Mouse (Mus musculus) midbrain, embryonic 11.5 days (tissue): Measurements from ENCODE around the gene Vac14. TPM values are rescaled to one million over a fixed set of nuclear protein-coding genes. Genes with fewer than 3 reads are reported as not detected.

ENCODE experiments used
- ATAC-seq: fragments of 200-750 bp; cut with Nextera tagmentation; 2 replicates; pipeline ENCODE4 v1.8.0; 2017; ENCODE audit warnings: moderate TSS enrichment, moderate library complexity; ENCODE audit not compliant: low FRiP score
- DNase-seq: peaks from one replicate; pipeline ENCODE4 v3.0.0; 2015; ENCODE audit warnings: low spot score; ENCODE audit errors: missing footprints
- H3K27ac ChIP-seq: fragments of 300-500 bp; sonication (generic); 2 replicates; pipeline ENCODE4 v1.5.1; 2014; ENCODE audit warnings: low read depth, low read length
- H3K27me3 ChIP-seq: fragments of 300-500 bp; sonication (generic); 2 replicates; pipeline ENCODE4 v1.6.1; 2014; ENCODE audit warnings: mild to moderate bottlenecking, low read length, moderate library complexity, mixed read lengths; ENCODE audit not compliant: control insufficient read depth, insufficient read depth
- H3K36me3 ChIP-seq: fragments of 300-500 bp; sonication (generic); 2 replicates; pipeline ENCODE4 v1.6.1; 2014; ENCODE audit warnings: mild to moderate bottlenecking, low read length, moderate library complexity, mixed read lengths; ENCODE audit not compliant: control insufficient read depth, insufficient read depth
- H3K4me1 ChIP-seq: fragments of 300-500 bp; sonication (generic); 2 replicates; pipeline ENCODE4 v1.6.1; 2014; ENCODE audit warnings: low read length; ENCODE audit not compliant: control insufficient read depth, insufficient read depth
- H3K4me2 ChIP-seq: fragments of 300-500 bp; sonication (generic); 2 replicates; pipeline ENCODE4 v1.6.1; 2014; ENCODE audit warnings: mild to moderate bottlenecking, moderate library complexity
- H3K4me3 ChIP-seq: fragments of 300-500 bp; sonication (generic); 2 replicates; pipeline ENCODE4 v1.5.1; 2014; ENCODE audit warnings: low read depth, low read length
- H3K9ac ChIP-seq: fragments of 300-500 bp; sonication (generic); 2 replicates; pipeline ENCODE4 v1.6.1; 2014; ENCODE audit warnings: low read length
- H3K9me3 ChIP-seq: fragments of 300-500 bp; sonication (generic); 2 replicates; pipeline ENCODE4 v1.6.1; 2016; ENCODE audit warnings: low read length; ENCODE audit not compliant: control insufficient read depth
- WGBS: fragments of 180-500 bp; shearing (Covaris S2); extraction: QIAGEN DNeasy Blood & Tissue Kit; methylation state at CpG from one replicate; pipeline ENCODE4 v1.1.7; 2014; 5-methylcytosine and 5-hydroxymethylcytosine counted together
- polyA plus RNA-seq: library from polyadenylated mRNA; unstranded; fragments of >200 nt; fragmentation: Nextera tagmentation; extraction: Ambion mirVana; gene quantifications from 2 replicates; pipeline ENCODE4 v1.2.1, GENCODE M21; 2014

Vac14 gene
- polyA plus RNA-seq, 1 experiment from 2014 or later: 33.8 TPM

GRCm38 (mm10) chr8:110755511-110756170, 137.3 kb downstream of the Vac14 start:
- H3K9me3 ChIP-seq: no peaks in the 10 kb centered on the region
- DNase-seq: no peak
- H3K36me3 ChIP-seq: no peaks in the 10 kb centered on the region
- no peaks in the 10 kb centered on the region for H3K4me1 ChIP-seq
- no peaks in the 10 kb centered on the region for H3K27me3 ChIP-seq
- ATAC-seq: no peak
- WGBS: 58% methylated on average over 15 of the region's 15 CpGs
- H3K27ac ChIP-seq: no peak overlapping the region
- no peak overlapping the region for H3K9ac ChIP-seq
- no peak overlapping the region for H3K4me2 ChIP-seq
- H3K4me3 ChIP-seq: no peak overlapping the region

GRCm38 (mm10) chr8:110756196-110756595, 137.8 kb downstream of the Vac14 start:
- Histone ChIP-seq H3K36me3 (no peaks in the 10 kb centered on the region), H3K4me1 (no peaks in the 10 kb centered on the region), H3K27me3 (no peaks in the 10 kb centered on the region), H3K4me3 (no peak overlapping the region), H3K9me3 (no peaks in the 10 kb centered on the region), H3K4me2 (no peak overlapping the region), H3K27ac (no peak overlapping the region), H3K9ac (no peak overlapping the region)
- DNase-seq (no peak), ATAC-seq (no peak)
- WGBS: 88% methylated on average over 5 of the region's 5 CpGs

- H3K36me3 ChIP-seq: no peaks in the 10 kb centered on the region
- H3K9me3 ChIP-seq: no peaks in the 10 kb centered on the region
- DNase-seq: no peak
- no peak overlapping the region for H3K4me3 ChIP-seq
- no peaks in the 10 kb centered on the region for H3K4me1 ChIP-seq
- H3K27me3 ChIP-seq: no peaks in the 10 kb centered on the region
- WGBS: 73% methylated on average over 7 of the region's 7 CpGs
- H3K9ac ChIP-seq: no peak overlapping the region
- no peak overlapping the region for H3K27ac ChIP-seq
- no peak for ATAC-seq
- H3K4me2 ChIP-seq: no peak overlapping the region
These were observed 142.0 kb downstream of the Vac14 start for GRCm38 (mm10) chr8:110760280-110760940.

GRCm38 (mm10) chr8:110761185-110761584, 142.8 kb downstream of the Vac14 start:
- H3K4me2 ChIP-seq: no peak overlapping the region
- H3K36me3 ChIP-seq: no peaks in the 10 kb centered on the region
- H3K9me3 ChIP-seq: no peaks in the 10 kb centered on the region
- ATAC-seq (no peak), DNase-seq (no peak)
- no peak overlapping the region for H3K4me3 ChIP-seq
- no peaks in the 10 kb centered on the region for H3K27me3 ChIP-seq
- WGBS: 64% methylated on average over 5 of the region's 5 CpGs
- no peaks in the 10 kb centered on the region for H3K4me1 ChIP-seq
- no peak overlapping the region for H3K27ac ChIP-seq
- no peak overlapping the region for H3K9ac ChIP-seq

GRCm38 (mm10) chr8:110761988-110762387, 143.6 kb downstream of the Vac14 start:
- no peak overlapping the region for H3K27ac ChIP-seq
- H3K4me3 ChIP-seq: no peak overlapping the region
- H3K4me2 ChIP-seq: no peak overlapping the region
- no peak overlapping the region for H3K9ac ChIP-seq
- no peaks in the 10 kb centered on the region for H3K36me3 ChIP-seq
- H3K9me3 ChIP-seq: no peaks in the 10 kb centered on the region
- DNase-seq (no peak), ATAC-seq (no peak)
- 64% methylated on average over 6 of the region's 6 CpGs for WGBS
- H3K27me3 ChIP-seq: no peaks in the 10 kb centered on the region
- H3K4me1 ChIP-seq: no peaks in the 10 kb centered on the region

- H3K27ac ChIP-seq: no peak overlapping the region
These were observed 146.3 kb downstream of the Vac14 start for GRCm38 (mm10) chr8:110764671-110765070.

GRCm38 (mm10) chr8:110767261-110767660, 148.9 kb downstream of the Vac14 start:
- Histone ChIP-seq H3K9me3 (no peaks in the 10 kb centered on the region), H3K4me3 (no peak overlapping the region), H3K27me3 (no peaks in the 10 kb centered on the region), H3K27ac (no peak overlapping the region), H3K4me1 (no peaks in the 10 kb centered on the region), H3K36me3 (no peaks in the 10 kb centered on the region), H3K4me2 (no peak overlapping the region), H3K9ac (no peak overlapping the region)
- no peak for DNase-seq
- WGBS: 92% methylated on average over 6 of the region's 6 CpGs
- no peak for ATAC-seq

More at GRCm38 (mm10) chr8:110764671-110765070, 146.3 kb downstream of the Vac14 start:
- WGBS: 83% methylated on average over 3 of the region's 3 CpGs
- H3K9me3 ChIP-seq: no peaks in the 10 kb centered on the region
- H3K9ac ChIP-seq: no peak overlapping the region
- H3K4me3 ChIP-seq: no peak overlapping the region
- ATAC-seq: no peak
- no peaks in the 10 kb centered on the region for H3K36me3 ChIP-seq
- no peak for DNase-seq
- no peaks in the 10 kb centered on the region for H3K27me3 ChIP-seq
- no peaks in the 10 kb centered on the region for H3K4me1 ChIP-seq
- H3K4me2 ChIP-seq: no peak overlapping the region

Other genes starting within 250 kb of the Vac14 start
- gene Mtss1l, start 102.9 kb downstream of the Vac14 start, polyA plus RNA-seq: 7.4 and 9.6 TPM in 2 replicates
- 0.38 and 0.81 TPM in 2 replicates for gene Il34, start 187.3 kb downstream of the Vac14 start, polyA plus RNA-seq
- 65.3 and 70.0 TPM in 2 replicates for gene Cog4, start 228.0 kb downstream of the Vac14 start, polyA plus RNA-seq
- gene Sf3b3, start 228.2 kb downstream of the Vac14 start, polyA plus RNA-seq: 203 and 205 TPM in 2 replicates